Mouse (Mus musculus): Measurements from ENCODE around the gene Cdh12. TPM values are rescaled to one million over a fixed set of nuclear protein-coding genes. Genes with fewer than 3 reads are reported as not detected.
"Not testable (repeated sequence)": the region's sequence is repeated elsewhere in the genome, so short reads cannot be mapped to it uniquely, and the experiment has no call there.

Gene Cdh12
- total and polyA plus RNA-seq, 2 experiments from 2014 or later, result 14.3 to 14.5 TPM

DNA sequence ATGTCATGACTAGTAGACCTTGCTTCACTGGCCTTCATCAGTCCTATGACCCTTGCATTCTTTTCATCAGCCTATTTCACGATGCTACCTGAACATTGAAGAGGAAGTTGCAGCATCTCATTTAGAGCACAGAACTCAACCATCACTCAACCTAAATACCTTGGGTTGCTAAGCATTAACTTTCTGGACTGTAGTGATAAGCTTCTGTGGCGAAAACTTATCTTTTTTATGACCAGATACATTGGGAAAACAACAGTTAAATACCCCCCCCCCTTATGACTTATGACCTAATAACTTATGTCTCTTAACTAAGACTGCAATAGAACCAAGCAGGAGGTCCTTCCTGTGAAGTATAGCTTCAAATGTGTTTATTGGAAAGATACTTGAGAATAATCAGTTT is 620.2 kb downstream of the Cdh12 start:
- Histone ChIP-seq H3K27ac (ENCODE audit: low read depth, low read length) (no peak overlapping the region), H3K36me3 (ENCODE audit: insufficient read depth, low read length) (no peaks in the 10 kb centered on the region), H3K9ac (replicated peaks; ENCODE audit: low read length, poor library complexity, severe bottlenecking) (no peak overlapping the region), H3K4me3 (ENCODE audit: low read depth, low read length) (no peak overlapping the region), H3K9me3 (ENCODE audit: low read length) (no peaks in the 10 kb centered on the region), H3K4me1 (ENCODE audit: insufficient read depth, low read length) (no peaks in the 10 kb centered on the region), H3K27me3 (ENCODE audit: insufficient read depth, low read length) (no peaks in the 10 kb centered on the region), H3K4me2 (ENCODE audit: low read depth, low read length, poor library complexity, severe bottlenecking) (no peak overlapping the region)
- TF ChIP-seq CTCF (IDR thresholded peaks at IDR 0.05), result no peak
- no peak for ATAC-seq (ENCODE audit: low FRiP score)
- no peak for DNase-seq (ENCODE audit: low spot score)
- 83% methylated on average over 2 of the region's 2 CpGs for WGBS

GRCm38 (mm10) chr15:21092824-21093223 is 643.8 kb downstream of the Cdh12 start:
- no peak overlapping the region for H3K27ac ChIP-seq (ENCODE audit: low read depth, low read length)
- no peaks in the 10 kb centered on the region for H3K36me3 ChIP-seq (ENCODE audit: insufficient read depth, low read length)
- no peak for DNase-seq (ENCODE audit: low spot score)
- 98% methylated on average over 1 of the region's 1 CpGs for WGBS
- no peaks in the 10 kb centered on the region for H3K27me3 ChIP-seq (ENCODE audit: insufficient read depth, low read length)
- no peak for TF ChIP-seq CTCF (IDR thresholded peaks at IDR 0.05)
- H3K4me3 ChIP-seq (ENCODE audit: low read depth, low read length), result no peak overlapping the region
- no peak overlapping the region for H3K4me2 ChIP-seq (ENCODE audit: low read depth, low read length, poor library complexity, severe bottlenecking)
- no peaks in the 10 kb centered on the region for H3K9me3 ChIP-seq (ENCODE audit: low read length)
- no peaks in the 10 kb centered on the region for H3K4me1 ChIP-seq (ENCODE audit: insufficient read depth, low read length)
- ATAC-seq (ENCODE audit: low FRiP score), result no peak
- H3K9ac ChIP-seq (replicated peaks; ENCODE audit: low read length, poor library complexity, severe bottlenecking), result no peak overlapping the region

DNA sequence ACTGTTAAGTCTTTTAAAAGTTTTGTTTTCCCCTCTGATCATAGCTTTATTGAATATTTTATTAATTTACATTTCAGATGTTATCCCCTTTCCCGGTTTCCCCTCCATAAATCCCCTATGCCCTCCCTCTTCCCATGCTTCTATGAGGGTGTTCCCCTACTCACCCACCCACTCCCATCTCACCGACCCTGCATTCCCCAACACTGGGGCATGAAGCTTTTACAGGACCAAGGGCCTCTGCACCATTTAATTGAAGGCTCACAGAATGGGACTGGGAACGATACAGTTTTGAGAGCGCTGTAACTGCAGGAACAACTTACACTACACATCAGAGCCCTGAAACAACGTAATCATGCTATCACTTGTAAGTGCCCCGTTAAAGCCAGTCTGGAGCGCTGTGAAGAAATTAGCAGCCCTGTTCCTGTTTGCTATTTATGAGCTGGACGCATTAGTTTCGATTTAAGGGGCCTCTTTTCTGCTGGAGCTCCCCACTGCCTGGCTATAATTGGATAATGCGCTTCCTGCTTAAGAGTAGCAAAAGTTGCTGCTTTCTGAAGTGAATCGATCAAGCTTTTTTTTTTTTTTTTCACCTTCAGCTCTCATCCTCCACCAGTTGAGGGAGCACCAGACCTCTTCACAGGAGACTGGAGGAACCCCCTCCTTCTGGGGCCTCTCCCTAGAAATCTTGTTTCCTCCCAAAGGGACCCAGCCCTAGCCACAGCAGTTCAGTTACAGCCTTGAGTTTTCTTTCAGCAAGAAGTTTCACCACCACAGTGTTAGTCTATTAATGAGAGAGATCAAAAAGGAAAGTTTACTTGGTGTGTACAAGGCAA is 660.2 kb downstream of the Cdh12 start:
- 0 out of 2 replicates have a peak, but pooled peaks cover 4% of the 10 kb centered on the region for H3K4me1 ChIP-seq (ENCODE audit: insufficient read depth, low read length)
- H3K27me3 ChIP-seq (ENCODE audit: insufficient read depth, low read length), result no peaks in the 10 kb centered on the region
- H3K9me3 ChIP-seq (ENCODE audit: low read length), result no peaks in the 10 kb centered on the region
- no peak overlapping the region for H3K27ac ChIP-seq (ENCODE audit: low read depth, low read length)
- DNase-seq (ENCODE audit: low spot score), result peak; percentile 34
- H3K36me3 ChIP-seq (ENCODE audit: insufficient read depth, low read length), result no peaks in the 10 kb centered on the region
- peak overlapping the region; percentile 42 for H3K4me2 ChIP-seq (ENCODE audit: low read depth, low read length, poor library complexity, severe bottlenecking)
- TF ChIP-seq CTCF (IDR thresholded peaks at IDR 0.05), result peak; percentile 60
- 12% methylated on average over 11 of the region's 11 CpGs for WGBS
- no peak overlapping the region for H3K9ac ChIP-seq (replicated peaks; ENCODE audit: low read length, poor library complexity, severe bottlenecking)
- 0 out of 2 replicates have a peak overlapping the region, but pooled peaks have one; percentile 15 for H3K4me3 ChIP-seq (ENCODE audit: low read depth, low read length)
- ATAC-seq (ENCODE audit: low FRiP score), result peak; percentile 60

DNA sequence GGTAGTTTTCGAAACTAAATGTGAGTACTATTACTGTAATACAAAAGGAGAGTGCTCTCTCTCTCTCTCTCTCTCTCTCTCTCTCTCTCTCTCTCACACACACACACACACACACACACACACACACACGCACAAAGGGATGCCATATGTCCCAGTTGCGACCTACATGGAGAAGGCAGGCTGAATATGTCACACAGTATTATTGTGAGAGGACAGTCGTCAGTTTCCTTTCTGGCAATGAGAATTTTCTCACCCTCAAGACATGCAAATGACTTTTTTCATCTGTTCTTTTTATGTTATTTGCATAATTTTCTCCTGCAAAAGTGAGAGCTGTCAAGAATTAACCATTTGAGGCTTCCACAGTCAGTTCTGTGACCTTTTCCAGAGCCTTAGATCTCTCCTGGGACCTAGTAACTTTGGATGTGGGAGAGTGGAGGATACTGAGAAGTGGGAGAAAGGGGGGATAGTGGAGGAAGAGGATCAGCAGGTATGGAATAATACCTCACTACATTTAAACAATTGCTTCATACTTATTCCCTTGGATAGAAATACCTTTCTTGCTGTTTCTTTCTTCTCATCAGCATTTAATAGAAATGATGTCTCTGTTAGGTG is 660.9 kb downstream of the Cdh12 start:
- peak overlapping the region; percentile 72 for H3K4me2 ChIP-seq (ENCODE audit: low read depth, low read length, poor library complexity, severe bottlenecking)
- peak overlapping the region; percentile 51; the same call in 1 of the 2 replicates for H3K4me3 ChIP-seq (ENCODE audit: low read depth, low read length)
- H3K27ac ChIP-seq (ENCODE audit: low read depth, low read length), result no peak overlapping the region
- H3K9ac ChIP-seq (replicated peaks; ENCODE audit: low read length, poor library complexity, severe bottlenecking), result 0 out of 2 replicates have a peak overlapping the region, but pooled peaks have one; percentile 62
- H3K36me3 ChIP-seq (ENCODE audit: insufficient read depth, low read length), result no peaks in the 10 kb centered on the region
- WGBS, result 57% methylated on average over 4 of the region's 4 CpGs
- no peak for TF ChIP-seq CTCF (IDR thresholded peaks at IDR 0.05)
- H3K4me1 ChIP-seq (ENCODE audit: insufficient read depth, low read length), result 0 out of 2 replicates have a peak, but pooled peaks cover 4% of the 10 kb centered on the region
- no peaks in the 10 kb centered on the region for H3K9me3 ChIP-seq (ENCODE audit: low read length)
- H3K27me3 ChIP-seq (ENCODE audit: insufficient read depth, low read length), result no peaks in the 10 kb centered on the region
- no peak for DNase-seq (ENCODE audit: low spot score)
- no peak for ATAC-seq (ENCODE audit: low FRiP score)

DNA sequence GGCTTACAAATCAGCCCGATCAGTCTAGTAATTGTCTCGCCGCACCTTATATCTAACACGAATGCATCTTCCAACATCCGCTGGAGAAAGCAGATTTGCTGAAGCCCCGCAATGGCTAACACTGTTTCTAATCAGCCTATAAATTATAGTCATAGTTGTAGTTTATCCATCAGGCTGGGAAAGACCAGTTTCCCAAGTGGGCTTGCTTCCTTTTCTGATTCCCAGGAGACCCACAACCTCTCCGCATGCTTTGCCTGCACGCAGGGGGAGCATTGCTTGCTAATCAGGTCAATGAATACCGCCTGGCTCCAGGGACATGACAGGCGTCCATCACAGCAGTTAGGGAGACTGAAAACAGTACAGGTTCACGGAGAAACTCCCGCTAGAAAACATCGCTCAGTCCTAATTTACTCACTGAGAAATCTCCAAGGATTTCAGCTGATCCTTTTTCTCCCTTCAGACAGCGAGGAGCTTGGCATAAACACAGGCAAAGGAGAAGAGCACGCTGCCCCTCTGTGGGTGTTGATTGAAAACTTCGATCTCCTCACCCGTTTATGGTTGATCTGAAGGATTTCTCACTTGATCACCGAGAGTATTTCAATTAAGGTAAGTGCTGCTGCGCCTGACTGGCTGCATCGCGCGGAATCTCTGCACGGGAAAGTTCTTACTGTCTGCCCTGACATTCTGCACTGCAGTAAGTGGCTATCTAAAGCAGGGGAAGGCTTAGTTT is 662.0 kb downstream of the Cdh12 start:
- peak; percentile 53; the same call in 1 of the 2 replicates for ATAC-seq (ENCODE audit: low FRiP score)
- no peak; the same call in 1 of the 2 replicates for TF ChIP-seq CTCF (IDR thresholded peaks at IDR 0.05)

GRCm38 (mm10) chr15:21114775-21115174 is 665.7 kb downstream of the Cdh12 start:
- H3K4me3 ChIP-seq (ENCODE audit: low read depth, low read length); H3K27ac ChIP-seq (ENCODE audit: low read depth, low read length); H3K4me1 ChIP-seq (ENCODE audit: insufficient read depth, low read length); H3K9me3 ChIP-seq (ENCODE audit: low read length); ATAC-seq (ENCODE audit: low FRiP score); H3K27me3 ChIP-seq (ENCODE audit: insufficient read depth, low read length); H3K4me2 ChIP-seq (ENCODE audit: low read depth, low read length, poor library complexity, severe bottlenecking); H3K9ac ChIP-seq (replicated peaks; ENCODE audit: low read length, poor library complexity, severe bottlenecking); H3K36me3 ChIP-seq (ENCODE audit: insufficient read depth, low read length); DNase-seq (ENCODE audit: low spot score): not testable (repeated sequence)
- WGBS, result no CpG with 5 or more reads among the region's 2 CpGs

More for the DNA sequence above, 662.0 kb downstream of the Cdh12 start:
- Histone ChIP-seq H3K4me1 (ENCODE audit: insufficient read depth, low read length) (0 out of 2 replicates have a peak, but pooled peaks cover 4% of the 10 kb centered on the region), H3K27ac (ENCODE audit: low read depth, low read length) (peak overlapping the region; percentile 74), H3K4me3 (ENCODE audit: low read depth, low read length) (peak overlapping the region; percentile 51), H3K36me3 (ENCODE audit: insufficient read depth, low read length) (no peaks in the 10 kb centered on the region), H3K4me2 (ENCODE audit: low read depth, low read length, poor library complexity, severe bottlenecking) (peak overlapping the region; percentile 72), H3K9ac (replicated peaks; ENCODE audit: low read length, poor library complexity, severe bottlenecking) (peak overlapping the region; percentile 62), H3K27me3 (ENCODE audit: insufficient read depth, low read length) (no peaks in the 10 kb centered on the region), H3K9me3 (ENCODE audit: low read length) (no peaks in the 10 kb centered on the region)
- DNase-seq (ENCODE audit: low spot score), result peak; percentile 49
- WGBS, result 6% methylated on average over 23 of the region's 23 CpGs

All from midbrain, postnatal 0 days (tissue).